In the genomic region with DNA sequence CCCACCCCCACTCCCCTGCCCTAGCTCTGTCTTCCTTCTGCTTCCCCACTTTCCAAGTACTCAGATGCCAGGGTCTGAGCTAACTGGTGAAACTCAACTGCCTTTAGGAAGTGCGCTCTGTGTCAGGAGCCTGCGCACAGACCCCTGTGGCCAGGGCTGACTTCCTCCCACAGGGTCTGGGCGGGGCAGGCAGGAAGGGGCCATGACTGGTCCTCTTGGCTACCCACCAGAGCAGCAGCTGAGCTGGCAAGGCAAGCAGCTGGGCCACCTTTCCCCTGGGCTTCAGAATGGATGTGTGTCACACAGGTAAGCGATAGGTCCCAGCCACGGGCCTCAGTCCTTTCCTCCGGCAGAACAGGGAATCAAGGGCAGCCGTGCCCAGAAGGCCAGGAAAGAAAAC, we compare ENCODE assay signal across 8 mouse cellular contexts. TPM values are rescaled to one million over a fixed set of nuclear protein-coding genes. Genes with fewer than 3 reads are reported as not detected.
DNase-seq lines count a peak whose midpoint lies in the region; ATAC-seq lines count a peak whose summit lies in the region.

Cyth4 (plus strand) TSS at position 134 of the 400 bp plus-strand sequence.

- H3K4me1 ChIP-seq in brown adipose tissue, adult 24 weeks (ENCODE audit: control insufficient read depth, insufficient read depth, insufficient read length, low read length), result no peaks in the 10 kb centered on the region
- H3K4me1 ChIP-seq in limb, embryonic 13.5 days, result no peaks in the 10 kb centered on the region
- no peaks in the 10 kb centered on the region for H3K4me1 ChIP-seq in midbrain, embryonic 11.5 days (ENCODE audit: control insufficient read depth, insufficient read depth, low read length)

- H3K9ac ChIP-seq in limb, embryonic 13.5 days, result peak within 1 kb of the TSS; percentile 13; the same call in 1 of the 2 replicates
- H3K9ac ChIP-seq in midbrain, embryonic 11.5 days (ENCODE audit: low read length), result no peak within 1 kb of the TSS

- H3K27ac ChIP-seq in brown adipose tissue, adult 24 weeks (replicated peaks; ENCODE audit: low read depth, low read length), result peak within 1 kb of the TSS; percentile 75
- H3K27ac ChIP-seq in limb, embryonic 13.5 days, result no peak within 1 kb of the TSS
- H3K27ac ChIP-seq in midbrain, embryonic 11.5 days (ENCODE audit: low read depth, low read length), result no peak within 1 kb of the TSS

- H3K4me2 ChIP-seq in limb, embryonic 13.5 days (replicated peaks), result no peak within 1 kb of the TSS
- no peak within 1 kb of the TSS for H3K4me2 ChIP-seq in midbrain, embryonic 11.5 days

- H3K9me3 ChIP-seq in limb, embryonic 13.5 days, result no peaks in the 10 kb centered on the region
- no peaks in the 10 kb centered on the region for H3K9me3 ChIP-seq in midbrain, embryonic 11.5 days (ENCODE audit: control insufficient read depth, low read length)

- no peaks in the 10 kb centered on the region for H3K36me3 ChIP-seq in limb, embryonic 13.5 days
- no peaks in the 10 kb centered on the region for H3K36me3 ChIP-seq in midbrain, embryonic 11.5 days (ENCODE audit: control insufficient read depth, insufficient read depth, low read length)

- H3K27me3 ChIP-seq in limb, embryonic 13.5 days, result no peaks in the 10 kb centered on the region
- no peaks in the 10 kb centered on the region for H3K27me3 ChIP-seq in midbrain, embryonic 11.5 days (ENCODE audit: control insufficient read depth, insufficient read depth, low read length)

- ATAC-seq in limb, embryonic 13.5 days (ENCODE audit: low FRiP score, low read depth), result no peak
- peak; percentile 58 for ATAC-seq in monocyte, adult 5-6 weeks (replicated peaks; ENCODE audit: insufficient number of reproducible peaks, low FRiP score, low TSS enrichment, poor library complexity, severe bottlenecking)
- ATAC-seq in midbrain, embryonic 11.5 days (ENCODE audit: low FRiP score), result no peak

- intact Hi-C loops in heart, postnatal 36 days (cut with DNase I), result no loop called here

- peak; percentile 27 to 63 for DNase-seq in adrenal gland, postnatal 36 days
- DNase-seq in adrenal gland, adult 8-10 months, result no peak
- DNase-seq in heart, postnatal 36 days, result peak; percentile 46 to 58
- no peak for DNase-seq in midbrain, embryonic 11.5 days (ENCODE audit: low spot score, missing footprints)
- no peak for DNase-seq in right cerebral cortex, adult 18-20 months

- 78% methylated on average over 7 of the region's 7 CpGs for WGBS in limb, embryonic 13.5 days
- WGBS in midbrain, embryonic 11.5 days, result 88% methylated on average over 7 of the region's 7 CpGs

- peak within 1 kb of the TSS; percentile 57 for H3K4me3 ChIP-seq in brown adipose tissue, adult 24 weeks (ENCODE audit: insufficient read depth, low read depth, low read length)
- H3K4me3 ChIP-seq in limb, embryonic 13.5 days, result no peak within 1 kb of the TSS
- H3K4me3 ChIP-seq in midbrain, embryonic 11.5 days (ENCODE audit: low read depth, low read length), result no peak within 1 kb of the TSS

RNA-seq across cellular contexts. Expression of gene Cyth4, which starts in this region (rescaled TPM):
- total RNA-seq in adrenal gland, postnatal 36 days (2021), result 10 to 100 TPM in 1 of 2 experiments, 1 to 10 TPM in 1; 6.8 to 10.2 TPM
- 10 to 100 TPM in 2 of 4 experiments, 1 to 10 TPM in 2; 8.1 to 21.3 (median 14.8) TPM for total RNA-seq in adrenal gland, adult 8-10 months (2022)
- polyA plus RNA-seq in brown adipose tissue, adult 24 weeks (2012; ENCODE audit: insufficient read depth, insufficient read length, missing spikeins), result 4.9 and 6.8 TPM in 2 replicates
- total RNA-seq in heart, postnatal 36 days (2021), result 1 to 10 TPM; 5.3 to 7.7 TPM
- polyA plus RNA-seq in limb, embryonic 13.5 days (2015; fragmentation: Nextera tagmentation; extraction: Ambion mirVana), result 8.0 and 8.7 TPM in 2 replicates
- total RNA-seq in monocyte, adult 5-6 weeks (2017), result 298 to 420 TPM (median 312 TPM) in 3 replicates
- 2.0 and 2.7 TPM in 2 replicates for polyA plus RNA-seq in midbrain, embryonic 11.5 days (2014; fragmentation: Nextera tagmentation; extraction: Ambion mirVana)

Comparison
In these comparisons a context has a peak if more than half of its experiments do, and no peak if none do; other contexts are left out.
1. RNA of gene Cyth4 (total RNA-seq): 298 to 420 TPM in monocyte, adult 5-6 weeks; 8.1 to 21.3 TPM in adrenal gland, adult 8-10 months, 6.8 to 10.2 TPM in adrenal gland, postnatal 36 days and 5.3 to 7.7 TPM in heart, postnatal 36 days; every median in the first group is over 10 times any median in the second.
2. DNase-seq: peak in adrenal gland, postnatal 36 days (2 of 2) and heart, postnatal 36 days (2 of 2); none in adrenal gland, adult 8-10 months (single experiment), midbrain, embryonic 11.5 days (single experiment) and right cerebral cortex, adult 18-20 months (single experiment).